Mouse (Mus musculus) adipocyte (in vitro differentiated cells): ENCODE results near the gene Rnase2b.

Experiments
- DNase-seq: peaks from one replicate; pipeline ENCODE4 v3.0.0-alpha.2; 2016; ENCODE audit warnings: low spot score

Gene Rnase2b

DNA sequence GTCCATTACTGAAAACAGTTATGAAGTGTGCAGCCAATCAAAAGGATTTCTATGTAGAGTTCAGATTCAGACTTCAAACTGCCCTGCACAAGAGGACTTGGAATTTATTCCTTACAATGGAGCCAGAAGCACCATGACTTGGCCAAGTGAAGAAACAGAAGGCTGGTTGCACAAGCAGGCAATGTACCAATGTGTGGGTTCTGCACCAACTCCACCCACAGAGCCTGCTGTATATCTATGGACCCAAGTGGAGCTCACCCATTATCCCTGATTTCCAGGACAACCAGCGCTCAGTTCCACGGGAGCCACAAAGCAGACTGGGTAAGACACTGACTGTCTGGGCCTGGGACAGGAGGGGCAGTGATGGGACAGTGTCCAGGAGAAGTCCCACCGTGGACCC lies at the start of gene Rnase2b:
Gene Rnase2b (plus strand): TSS at position 285 of the 400 bp plus-strand sequence.
- DNase-seq = peak; percentile 56

DNA sequence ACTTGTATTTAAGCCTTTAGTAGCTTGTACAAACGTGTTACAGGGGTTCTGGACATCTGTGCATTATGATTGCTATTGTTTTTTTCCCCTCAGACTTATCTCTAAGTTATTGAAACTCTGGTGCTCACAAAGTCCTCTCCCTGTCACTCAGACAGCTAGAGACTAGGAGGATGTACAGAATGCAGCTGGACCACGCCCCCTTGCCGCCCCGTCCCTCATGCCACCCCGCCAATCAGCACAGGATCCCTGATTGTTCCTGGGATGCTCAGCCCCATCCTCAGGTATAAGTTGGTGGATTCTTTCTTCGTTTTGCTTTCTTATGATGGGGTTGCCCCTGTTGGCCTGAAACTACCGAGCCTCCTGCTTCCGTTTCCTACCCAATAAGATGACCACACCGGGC lies 48.6 kb upstream of the Rnase2b start:
- DNase-seq = no peak

DNA sequence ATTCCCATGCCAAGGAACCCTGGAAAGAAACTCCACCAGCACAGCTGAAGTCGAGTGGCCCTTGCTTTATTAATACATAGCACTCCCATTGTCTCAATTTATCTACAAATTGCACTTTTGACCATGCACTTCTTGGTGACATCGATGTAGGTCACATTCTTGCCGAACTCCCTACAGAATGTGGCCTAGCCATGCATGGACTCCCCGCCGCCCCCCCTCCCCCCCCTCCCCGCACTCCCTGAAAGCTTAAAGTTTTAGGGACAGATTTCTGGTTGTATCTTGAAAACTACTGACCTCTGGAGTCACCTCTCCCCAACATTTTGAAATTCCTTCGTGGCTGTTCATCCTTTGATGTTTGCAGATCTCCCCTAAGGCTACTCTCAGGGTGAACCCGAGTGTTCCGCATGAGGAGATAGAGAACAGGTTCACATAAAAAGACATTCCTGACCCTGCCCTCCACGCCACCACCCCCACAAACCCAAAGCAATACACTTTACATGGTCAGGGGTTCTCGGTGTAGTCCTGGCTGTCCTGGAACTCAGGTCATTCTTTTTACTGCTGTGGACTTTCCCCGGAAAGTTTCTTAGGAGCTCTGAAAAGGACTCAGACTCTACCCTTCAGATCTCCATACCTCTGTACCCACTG lies 48.0 kb upstream of the Rnase2b start, which contains the start of gene Eddm3b:
Gene Eddm3b (plus strand): TSS at position 511 of the 645 bp plus-strand sequence.
- DNase-seq = no peak

DNA sequence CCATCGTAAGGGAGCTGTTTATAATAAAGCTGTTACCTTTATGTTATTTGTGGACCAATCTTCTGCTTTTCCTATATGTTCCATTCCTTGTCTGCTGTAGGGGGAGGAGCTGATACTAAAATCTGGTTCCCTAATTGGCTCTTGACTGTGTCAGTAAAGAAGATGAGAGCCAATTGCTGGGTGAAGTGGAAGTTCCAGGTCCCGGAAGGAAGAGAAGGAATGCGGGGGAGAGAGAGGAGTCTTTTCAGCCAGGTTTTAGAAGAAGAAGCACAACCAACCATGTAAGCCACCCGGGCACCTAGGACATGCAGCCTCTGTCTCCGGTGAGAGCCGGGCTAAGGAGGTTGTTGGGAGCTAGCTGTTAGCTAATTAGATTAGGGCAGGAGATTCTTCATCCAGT lies 36.4 kb upstream of the Rnase2b start:
- DNase-seq = no peak

DNA sequence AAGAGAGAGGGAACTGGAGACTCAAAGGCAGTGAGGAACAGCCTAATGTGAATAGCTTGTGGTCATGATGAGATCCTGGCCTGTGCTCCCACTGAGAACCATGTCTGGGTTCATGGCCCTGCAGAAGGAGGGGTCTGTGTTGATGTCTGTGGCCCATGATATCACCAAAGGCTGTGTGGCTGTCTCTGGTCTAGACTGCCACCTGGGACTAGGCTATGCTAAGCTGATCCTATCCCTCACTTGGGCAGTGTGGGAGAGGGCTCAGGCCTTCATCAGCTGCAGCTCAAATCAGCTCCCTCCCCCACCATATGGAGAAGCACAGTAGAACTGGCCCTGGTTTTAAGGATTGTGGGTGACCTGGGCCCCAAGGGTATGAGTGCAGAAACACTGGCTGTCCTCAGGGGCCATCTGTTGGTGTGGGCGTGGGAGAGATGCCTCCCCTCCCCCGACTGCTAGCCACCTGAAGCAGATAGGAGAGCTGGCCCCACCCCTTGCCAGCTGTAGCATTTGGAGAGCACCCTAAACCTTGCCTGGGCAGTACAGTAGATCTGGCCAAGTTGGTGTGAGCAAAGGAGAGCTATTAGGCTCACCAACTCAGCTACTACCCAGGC lies 34.3 kb upstream of the Rnase2b start:
- no peak for DNase-seq

DNA sequence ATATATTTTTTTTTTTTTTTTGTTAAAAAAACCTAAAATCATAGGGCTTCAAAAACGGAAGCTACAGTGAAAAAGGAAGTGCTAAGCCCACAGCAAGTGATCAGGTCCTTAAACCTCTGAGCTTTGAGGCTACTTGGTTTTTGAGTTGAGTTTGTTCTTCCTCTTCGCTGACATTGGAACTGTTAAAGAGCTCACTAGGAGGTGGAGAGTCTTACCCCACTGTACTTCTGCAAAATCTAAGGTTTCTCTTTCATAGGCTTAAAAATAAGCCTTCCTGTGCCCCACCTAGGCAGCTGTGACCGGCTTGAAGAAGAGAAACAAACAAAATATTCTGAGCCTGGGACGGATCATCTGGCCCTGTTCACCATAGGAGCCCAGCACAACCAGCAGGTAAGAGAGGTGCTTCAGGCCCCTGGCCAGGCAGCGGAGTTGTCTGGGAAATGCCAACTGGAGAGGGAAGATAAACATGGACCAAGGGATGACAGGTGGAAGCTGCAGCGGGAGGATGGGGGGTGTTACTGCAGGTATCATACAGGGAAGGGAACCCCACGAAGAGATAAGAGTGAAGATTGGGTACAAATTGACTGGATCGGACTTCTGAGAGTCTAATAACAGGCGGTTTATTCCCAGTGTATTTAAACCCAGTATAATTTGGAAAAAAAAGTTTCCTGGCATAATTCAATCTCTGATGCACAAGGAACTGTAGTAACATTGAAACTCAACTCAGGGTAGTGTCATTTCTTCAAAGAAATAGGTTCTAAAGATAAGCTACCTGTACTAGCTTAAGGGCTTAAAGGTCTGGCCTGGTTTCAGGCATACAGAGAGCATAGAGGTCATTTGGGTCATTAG lies 33.1 kb upstream of the Rnase2b start:
- DNase-seq = no peak

DNA sequence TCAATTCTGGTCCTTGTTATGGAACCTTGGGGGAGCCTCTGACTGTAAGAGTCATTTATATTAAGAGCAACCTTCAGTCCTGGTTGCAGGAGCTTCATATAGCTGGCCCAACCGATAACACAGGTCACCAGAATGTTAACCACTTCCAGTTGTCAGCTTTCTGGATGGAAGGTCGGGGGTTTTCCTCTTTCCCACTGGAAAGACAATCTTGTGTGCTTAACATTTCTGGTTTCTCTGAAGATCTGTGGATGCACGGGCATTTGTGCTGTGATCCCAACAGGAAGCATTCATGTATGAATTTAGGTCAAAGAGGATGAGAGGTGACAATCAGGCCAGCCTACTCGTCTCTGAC lies 32.5 kb upstream of the Rnase2b start:
- no peak for DNase-seq

DNA sequence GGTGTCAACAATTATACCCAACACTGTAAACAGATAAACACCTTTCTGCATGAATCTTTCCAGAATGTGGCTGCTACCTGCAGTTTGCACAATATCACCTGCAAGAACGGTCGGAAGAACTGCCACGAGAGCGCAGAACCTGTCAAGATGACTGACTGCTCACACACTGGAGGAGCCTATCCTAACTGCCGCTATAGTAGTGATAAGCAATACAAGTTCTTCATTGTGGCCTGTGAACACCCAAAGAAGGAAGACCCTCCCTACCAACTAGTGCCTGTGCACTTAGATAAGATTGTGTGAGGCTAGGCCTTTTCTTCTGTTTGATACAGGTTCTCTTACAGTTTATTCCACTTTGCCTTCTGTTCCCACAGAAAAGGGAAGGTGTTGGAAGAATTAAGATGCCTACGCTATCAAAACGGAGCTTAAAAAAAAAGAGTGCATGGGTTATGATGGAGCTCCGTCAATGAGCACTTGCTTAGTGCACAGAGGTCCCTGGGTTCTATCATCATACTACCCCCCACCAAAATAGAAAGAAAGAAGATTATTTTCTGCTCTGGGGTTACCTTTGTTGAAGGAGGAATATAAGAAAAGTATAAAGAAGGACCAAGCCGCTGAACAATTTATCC lies 31.6 kb upstream of the Rnase2b start:
- no peak for DNase-seq

DNA sequence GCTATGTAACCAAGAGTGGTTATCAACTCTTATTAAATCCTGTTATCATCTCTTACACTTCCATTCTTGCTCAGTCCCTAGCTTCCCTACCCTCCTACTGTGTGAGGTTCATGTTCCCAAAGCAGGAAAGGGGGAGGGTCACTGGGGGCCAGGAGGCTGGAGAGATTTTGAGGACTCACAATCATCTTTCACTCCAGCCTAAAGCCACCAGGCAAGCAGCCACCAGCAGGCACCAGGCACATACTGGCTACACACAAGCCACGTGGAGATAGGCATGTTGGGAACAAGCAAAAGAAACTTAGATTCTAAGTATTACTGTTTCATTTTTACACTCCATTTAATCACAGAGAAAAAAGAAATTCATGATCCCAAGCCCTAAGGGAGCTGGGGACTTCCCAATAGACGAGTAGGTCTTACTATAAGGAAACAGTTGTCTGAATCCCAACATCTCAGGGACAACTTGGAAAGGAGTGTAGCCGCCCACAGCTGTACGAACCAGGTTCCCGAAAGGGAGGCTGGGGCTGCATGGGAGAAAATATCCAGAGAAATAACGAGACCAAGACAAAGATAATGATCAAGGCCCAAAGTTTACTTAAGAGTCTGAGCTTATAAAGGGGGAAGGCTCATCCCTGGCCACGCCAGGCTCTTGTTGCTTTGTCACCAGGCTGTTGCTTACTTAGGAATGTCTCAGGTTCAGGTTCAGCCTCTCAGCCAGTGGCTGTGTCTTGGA lies 30.8 kb upstream of the Rnase2b start:
- no peak for DNase-seq

DNA sequence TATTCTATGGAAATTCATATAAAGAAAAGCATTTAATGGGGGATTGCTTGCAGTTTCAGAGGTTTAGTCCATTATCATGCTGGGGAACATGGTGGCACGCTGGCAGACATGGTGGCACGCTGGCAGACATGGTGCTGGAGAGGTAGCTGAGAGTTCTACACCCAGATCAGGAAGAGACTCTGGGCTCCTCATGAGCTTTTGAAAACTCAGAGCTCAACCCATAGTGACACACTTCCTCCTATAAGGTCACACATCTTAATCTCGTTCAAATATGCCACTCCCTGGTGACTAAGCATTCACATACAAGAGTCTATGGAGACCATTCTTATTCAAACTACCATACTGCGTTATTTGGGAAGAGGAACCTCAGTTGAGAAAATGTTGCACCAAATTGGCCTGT lies 29.7 kb upstream of the Rnase2b start:
- no peak for DNase-seq

DNA sequence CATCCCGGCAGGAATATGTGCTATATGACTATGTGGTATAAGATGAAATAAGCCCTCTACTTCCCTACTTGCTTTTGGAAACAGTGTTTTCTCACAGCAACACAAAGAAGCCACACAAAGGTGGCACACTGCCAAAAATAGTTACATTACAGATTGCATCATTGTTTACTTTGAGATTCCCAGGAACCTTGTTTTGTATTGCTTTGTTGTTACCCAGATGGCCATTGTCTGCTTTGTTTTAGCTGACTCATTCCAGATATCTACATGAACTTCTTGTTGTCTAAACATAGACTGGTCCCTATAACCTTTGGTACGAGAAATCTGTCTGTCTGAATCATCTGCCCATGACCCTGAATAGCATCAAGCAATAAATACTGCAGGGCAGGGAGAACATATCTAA lies 21.7 kb upstream of the Rnase2b start:
- peak; percentile 57 for DNase-seq

DNA sequence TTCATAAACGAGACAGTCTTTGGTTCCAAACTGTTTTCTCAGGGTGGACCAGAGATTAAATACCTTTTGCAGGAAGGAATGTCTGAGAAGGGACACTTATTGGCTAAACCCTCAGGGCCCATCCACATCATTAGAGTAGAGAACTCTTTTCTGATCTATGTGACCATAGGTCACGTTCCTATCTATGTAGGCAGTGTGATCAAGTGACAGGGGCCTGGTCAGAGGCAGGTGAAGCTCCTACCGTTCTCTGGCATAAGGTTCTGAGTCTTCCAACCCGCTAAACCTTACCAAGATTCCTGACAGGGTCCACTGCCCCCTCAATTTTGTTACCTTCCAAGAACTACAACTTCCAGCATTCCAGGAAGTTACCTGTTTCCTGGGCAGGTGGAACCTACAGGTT lies 19.9 kb upstream of the Rnase2b start:
- DNase-seq = no peak

DNA sequence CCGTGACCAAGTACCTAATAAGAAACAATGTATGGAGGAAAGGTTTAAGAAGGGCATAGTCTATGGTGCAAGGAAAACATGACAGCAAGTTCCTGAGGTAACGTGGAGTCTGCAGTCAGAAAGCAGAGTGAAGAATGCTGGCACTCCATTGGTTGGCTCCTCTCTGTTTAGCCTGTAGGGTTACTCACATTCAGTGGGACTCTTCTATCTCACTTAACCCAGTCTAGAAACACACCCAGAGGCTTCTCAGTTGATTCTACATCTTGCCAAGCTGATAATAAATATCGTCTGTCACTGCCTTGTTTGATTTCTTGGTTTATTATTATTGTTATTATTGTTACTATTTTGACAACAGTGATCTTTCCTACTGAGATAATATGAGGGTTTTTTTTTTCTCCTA lies 19.5 kb upstream of the Rnase2b start:
- no peak for DNase-seq

DNA sequence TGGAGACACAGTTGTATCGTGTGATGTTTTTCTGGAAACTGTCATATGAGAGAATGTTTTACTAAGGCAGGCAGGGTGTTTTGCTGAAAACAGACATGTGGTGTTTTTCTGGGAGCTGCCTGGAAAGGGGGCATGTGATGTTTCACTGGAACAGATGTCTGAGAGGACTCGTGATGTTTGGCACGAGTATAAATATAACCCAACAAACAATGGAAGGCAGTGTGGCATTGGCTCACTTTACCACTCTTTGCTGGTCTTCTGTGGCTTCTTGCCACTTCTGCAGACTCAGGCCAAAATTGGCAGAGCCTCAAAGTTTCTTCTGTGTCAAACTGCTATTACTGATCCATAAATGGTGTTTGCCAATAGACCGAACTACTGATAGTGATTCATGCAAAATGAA lies 18.8 kb upstream of the Rnase2b start:
- DNase-seq = peak; percentile 53

DNA sequence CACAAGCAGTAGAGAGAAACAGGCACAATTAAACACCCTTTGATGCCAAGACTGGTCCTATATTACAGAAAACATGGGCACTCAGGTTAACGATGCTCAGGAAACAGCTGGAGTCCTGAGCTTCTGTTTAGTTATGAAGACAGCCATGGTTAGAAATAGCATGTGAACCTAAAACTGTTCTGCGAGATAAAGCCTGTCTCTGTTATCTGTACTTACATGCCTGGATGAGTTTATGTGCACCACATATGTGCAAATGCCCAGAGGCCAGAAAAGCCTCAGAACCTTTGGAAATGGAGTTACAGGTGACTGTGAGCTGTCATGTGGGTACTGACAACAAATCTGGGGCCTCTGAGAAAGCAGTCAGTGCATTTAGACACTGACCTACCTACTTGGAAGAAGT lies 18.1 kb upstream of the Rnase2b start:
- DNase-seq = no peak

DNA sequence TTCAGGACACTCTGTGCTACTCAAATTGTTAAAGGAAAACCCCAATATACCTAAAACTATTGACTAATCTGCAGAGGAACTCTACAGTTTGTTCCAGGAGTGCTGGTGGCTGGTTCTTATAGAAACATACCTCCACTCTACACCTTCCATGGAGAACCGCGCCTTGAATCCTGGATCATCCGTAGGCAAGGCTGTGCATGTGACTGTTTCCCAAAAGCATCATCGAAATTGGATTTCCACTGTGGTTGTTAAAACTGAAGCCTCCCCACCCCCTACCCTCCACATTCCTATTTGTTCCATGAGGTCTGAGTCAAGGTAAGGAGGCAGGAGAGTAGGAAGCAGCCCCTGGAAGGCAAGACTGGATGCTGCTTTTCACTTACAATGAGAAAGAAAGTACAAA lies 17.6 kb upstream of the Rnase2b start:
- no peak for DNase-seq

DNA sequence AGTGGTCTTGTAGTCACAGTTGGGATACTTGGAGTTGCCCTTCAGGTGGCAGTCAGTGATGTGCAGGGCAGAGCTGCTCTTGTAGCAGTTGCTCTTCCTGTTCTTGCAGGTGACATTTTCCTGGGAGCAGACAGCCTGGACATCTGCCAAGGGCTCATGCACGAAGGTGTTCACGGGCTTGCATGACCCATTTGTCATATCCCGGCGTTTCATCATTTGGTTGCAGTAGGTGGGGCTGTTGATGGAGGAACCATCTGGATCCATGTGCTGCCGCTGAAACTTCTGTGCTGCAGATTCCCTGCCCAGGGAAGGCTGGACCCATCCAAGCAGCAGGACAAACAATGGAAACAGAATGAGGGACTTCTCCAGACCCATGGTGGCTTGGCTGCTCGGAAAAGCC lies 16.5 kb upstream of the Rnase2b start:
- DNase-seq = no peak

DNA sequence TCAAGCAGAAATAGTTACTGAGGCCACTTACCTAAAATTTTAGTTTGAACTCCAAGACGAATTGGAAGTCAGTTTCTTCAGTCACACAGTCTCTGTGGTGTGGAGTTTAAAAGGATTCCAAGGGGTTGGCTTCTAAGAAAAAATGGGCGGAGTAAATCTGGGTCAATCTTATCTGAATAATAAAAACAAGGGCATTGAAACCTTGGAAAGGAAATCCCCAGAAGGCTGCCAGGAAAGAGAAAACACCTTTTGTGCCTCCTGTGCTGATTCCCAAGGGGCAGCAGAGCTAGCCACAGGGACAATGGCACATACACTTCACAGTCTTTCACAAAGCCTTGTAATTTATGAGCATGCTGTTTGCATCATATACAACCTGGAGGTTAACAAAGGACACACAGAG lies 15.4 kb upstream of the Rnase2b start, which contains the start of gene Rnase1:
Gene Rnase1 (minus strand): TSS at position 101 of the 400 bp plus-strand sequence.
- DNase-seq = no peak

DNA sequence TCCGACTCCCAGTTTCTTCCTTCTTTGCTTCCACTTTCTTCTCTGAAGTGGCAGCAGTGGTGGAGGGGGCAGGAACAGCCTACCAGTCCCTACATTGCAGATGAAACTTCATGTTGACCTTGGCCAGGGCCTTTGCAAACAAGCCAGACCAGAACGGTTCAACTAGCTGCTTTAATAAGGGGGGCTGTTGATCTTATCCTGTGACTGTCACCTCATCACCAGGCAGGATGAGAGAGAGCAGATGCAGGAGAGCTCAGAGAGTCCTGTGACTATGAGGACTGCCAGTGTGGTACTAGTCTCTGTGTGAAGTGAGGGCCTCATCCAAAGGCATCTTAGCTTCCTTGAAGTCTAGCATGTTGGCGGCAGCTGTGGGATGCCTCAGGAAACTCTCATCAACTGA lies 14.1 kb upstream of the Rnase2b start:
- no peak for DNase-seq

DNA sequence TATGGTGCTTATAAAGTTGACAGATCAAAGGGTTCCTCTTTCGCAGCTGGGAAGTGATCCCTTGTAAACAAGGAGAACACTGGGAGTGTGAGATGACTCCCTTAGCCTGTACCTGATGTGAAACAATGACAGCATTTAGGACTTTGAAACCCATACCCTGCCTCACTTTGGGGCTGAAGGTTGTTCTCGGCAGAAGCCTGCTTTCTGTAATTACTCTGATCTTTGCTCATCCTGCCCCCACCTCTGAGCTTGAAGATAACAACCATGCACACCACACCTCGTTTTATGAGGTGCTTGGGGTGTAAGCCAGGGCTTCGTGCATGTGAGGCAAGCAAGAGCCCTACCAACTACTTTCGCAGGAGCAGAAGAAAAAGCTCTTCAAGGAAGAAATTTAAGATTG lies 12.9 kb upstream of the Rnase2b start:
- no peak for DNase-seq

DNA sequence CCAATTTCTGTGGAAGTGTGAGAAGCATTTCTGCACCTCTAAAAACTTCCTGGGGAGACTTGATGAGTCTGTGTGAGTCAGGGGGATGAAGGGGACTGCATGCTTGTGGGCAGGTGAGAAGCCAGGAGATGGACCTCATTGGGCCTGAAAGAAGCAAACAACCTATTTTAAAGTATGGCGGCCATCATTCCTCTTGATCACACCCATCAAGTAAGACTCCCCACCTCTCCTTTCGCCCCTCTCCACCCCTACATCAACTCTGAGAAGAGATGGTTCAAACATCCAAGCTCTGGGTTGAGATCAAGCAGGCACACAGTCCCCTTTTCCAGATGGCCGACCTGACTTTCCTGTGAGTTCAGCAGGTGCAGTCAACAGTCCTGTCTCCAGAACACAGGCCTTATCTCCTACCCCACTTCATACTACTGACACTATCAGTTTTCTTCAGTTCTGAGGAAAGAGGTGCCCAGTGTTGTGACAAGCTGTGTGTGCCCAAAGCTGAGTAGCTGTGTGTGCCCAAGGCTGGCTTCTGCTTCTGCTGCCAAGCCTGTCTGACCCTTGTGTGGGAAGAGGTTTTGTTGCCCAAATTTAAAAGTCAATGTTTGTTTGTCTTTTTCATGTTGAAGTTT lies 11.7 kb upstream of the Rnase2b start:
- no peak for DNase-seq
